Mouse (Mus musculus): ENCODE measurements around the gene Icmt.

The Icmt gene

DNA sequence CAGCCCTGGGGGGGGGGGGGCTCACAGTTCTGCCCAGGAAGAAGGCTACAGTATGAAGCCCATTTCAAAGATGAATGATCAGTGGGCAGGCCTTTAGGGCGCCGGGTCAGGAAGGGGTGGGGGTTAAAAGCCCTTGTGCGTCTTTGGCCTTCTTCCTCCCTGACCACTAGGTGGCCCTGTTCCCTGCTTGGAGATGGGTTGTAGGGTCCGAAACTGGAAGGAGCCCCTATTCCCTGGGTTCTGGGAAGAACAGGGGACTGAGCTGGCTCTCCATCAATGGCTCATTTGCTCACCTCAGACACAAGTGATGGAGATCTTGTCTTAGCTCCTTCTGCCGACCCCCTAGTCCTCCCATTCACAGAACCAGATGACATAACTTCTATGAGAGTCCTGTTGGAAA is 46.3 kb downstream of the Icmt start:
- DNase-seq = no peak

DNA sequence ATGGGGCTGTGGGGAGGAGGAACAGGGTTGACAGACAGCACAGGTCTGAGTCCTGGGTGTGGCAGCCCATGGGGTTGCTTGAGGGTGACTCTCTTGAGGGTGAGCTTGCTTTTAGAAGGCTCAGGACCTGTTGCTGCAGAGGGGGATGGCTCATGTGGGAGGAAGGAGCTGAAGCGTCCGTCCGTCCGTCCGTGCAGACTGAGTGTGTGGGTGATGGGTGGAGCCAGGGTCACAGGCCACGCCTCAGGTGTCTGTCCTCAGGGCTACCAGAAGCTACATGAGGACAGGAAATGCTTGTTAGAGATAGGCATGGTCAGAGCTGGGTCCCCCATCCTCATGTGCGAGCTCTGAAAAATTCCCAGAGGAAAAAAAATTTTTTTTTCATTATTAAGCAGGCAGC is 47.6 kb downstream of the Icmt start:
- no peak for DNase-seq

DNA sequence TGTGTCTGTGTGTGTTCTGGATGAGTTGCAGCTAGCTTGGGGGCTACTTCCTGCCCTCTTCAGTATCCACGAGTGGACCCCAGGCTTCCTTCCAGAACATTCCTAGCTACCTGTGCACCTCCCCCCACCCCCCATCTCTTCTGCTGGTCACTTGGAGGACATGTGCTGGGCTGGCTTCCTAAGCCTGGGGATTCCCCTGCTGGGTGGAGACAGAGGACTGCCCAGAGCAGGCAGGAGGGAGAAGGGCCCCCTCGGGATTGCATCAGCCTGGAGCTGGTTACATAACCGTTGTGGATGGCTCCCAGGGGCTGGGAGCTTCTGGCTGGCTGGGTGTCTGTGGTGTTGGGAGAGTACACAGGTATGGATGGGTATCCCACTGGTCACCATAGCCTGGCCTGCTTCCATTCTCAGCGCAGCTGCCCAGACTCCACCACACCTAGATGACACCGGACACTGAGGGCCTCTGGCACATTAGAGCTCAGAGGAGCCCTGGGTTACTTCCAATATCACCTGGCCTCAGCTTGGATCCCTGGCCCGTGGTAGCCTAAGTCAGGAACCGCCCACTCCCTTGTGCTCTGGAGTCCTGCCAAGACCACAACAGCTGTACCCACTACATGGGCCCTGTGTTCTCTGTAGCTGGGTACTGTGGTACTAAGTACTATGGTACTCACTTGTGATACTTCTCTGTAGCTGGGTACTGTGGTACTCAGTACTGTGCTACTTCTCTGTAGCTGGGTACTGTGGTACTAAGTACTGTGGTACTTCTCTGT is 48.3 kb downstream of the Icmt start:
- no peak for DNase-seq

DNA sequence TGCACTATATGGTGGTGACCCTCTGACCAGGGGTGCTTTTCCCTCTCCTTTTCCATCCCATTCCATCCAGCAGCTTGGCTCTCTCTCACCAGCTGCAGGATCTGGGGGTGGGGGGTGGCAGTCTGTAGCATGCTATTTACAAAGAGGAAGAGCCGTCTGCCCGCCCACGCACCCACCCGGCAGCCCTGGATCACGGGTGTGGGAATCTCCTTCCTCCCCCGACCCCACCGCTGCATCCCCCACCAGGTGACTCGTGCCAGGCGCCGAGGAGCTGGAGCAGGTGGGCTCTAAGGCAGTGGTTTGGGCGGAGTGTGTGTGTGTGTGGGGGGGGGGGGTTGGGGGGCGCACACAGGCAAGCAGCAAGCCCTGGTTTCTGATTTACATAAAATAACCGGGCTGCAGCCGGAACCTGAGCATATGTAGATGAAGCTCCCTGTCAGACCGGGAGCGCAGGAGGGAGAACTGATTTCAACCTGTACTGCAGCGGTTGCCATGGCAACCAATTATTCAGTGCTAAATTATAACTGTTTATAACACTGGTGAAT is 52.9 kb downstream of the Icmt start:
- no peak for DNase-seq

DNA sequence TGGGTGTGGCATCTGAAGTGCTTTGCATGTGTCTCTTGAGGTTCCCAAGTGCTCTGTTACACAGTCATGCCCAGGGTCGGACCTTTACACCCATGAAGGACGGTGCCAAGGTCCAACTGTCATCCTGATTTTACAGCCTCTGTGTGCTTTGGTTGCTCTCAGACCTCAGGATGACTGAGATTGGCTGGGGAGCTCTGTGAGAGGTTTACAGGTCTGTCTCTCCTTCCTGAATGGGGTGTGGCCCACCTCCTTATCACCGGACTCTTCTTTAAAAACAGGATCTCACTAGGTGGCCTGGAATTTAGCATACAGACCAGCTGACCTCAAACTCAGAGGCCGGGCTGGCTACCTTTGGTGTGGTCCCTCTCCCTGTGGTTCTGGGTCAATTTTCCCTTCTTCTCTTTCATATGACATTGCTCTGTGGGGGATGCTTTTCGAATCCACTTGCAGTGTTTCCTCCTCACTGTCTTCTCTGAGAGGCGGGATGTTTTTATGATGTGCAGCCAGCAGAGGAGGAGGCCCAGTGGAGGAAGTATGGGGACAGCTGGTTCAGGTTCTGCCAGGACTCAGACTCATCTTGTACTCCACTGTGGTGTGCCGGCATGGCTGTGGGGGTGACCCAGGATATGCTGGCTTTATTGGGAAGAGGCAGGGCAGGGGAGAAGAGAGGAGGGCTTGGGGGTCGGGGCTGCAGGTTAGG is 53.8 kb downstream of the Icmt start:
- no peak for DNase-seq

DNA sequence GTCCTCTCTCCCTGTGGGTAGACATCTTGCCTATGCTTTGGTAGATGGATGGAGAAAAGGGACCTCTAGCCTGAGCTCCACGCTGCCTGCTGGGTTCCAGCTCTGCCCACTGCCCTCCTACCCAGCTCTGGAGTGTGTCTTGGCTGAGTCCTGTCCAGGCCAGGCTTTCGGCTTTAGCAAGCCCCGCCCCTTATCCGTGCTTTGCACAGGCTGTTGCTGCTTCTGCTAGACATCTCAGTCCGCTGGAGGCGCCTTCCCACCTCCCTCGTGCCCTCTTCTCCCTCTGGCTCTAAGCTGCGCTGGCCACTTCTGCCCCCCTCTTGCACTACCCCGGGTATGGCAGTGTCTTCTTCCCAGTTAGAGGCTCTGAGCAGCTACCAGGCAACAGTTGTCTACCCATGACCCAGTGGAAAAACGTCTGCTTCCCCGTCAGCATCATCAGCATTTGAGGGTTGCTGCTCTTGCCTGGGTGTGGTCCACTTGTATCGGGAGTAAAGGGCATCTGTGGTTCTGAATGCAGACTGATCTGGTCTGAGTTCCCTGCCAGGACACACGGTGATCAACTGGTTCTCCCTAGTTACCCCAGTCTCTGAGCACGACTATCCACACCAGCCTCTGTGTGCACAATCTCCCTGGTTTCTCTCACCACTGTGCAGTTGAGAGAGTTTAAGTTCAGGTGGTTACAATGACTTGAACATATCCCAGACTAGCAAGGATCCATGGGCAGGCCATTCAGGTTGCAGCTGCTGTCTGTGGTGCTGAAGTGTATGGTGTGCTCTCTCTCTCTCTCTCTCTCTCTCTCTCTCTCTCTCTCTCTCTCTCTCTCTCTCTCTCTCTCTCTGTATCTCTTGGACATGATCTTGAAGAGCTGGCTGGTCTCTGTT is 54.6 kb downstream of the Icmt start:
- DNase-seq = no peak

DNA sequence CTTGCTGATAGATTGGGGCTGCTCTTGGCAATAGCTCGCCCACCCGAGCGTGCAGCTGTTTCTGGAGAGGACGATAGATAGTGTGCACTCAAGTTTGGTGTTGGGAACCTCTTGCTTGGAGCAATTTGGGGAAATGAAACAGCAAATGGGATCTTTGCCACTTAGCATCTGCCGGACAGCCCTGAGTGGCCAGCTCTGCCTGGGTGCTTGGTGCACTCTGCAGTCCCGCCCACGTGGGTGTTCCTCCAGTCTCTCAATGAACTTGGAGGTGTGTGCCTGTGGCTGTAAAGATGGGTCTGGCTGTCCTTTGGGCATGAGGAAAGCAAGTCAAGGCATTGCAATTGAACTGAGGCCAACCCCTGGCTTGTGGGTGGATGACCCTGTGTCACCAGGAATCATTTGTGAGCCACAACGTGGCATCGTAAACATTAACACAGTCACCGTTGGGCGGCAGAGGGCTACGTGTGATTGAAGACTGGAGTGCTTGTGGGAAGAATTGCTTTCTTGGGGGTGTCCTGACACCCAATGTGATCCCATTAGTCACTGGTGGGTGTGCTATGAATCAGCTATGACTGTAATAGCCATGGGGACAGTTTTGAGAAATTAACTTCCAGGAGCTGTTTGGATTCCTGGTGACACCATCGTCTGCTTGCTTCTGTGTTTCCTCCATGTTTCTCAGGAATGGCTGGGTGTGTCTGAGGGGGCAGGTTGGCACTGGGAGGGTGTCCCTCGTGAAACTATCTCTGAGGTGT is 57.0 kb downstream of the Icmt start:
- DNase-seq = no peak

DNA sequence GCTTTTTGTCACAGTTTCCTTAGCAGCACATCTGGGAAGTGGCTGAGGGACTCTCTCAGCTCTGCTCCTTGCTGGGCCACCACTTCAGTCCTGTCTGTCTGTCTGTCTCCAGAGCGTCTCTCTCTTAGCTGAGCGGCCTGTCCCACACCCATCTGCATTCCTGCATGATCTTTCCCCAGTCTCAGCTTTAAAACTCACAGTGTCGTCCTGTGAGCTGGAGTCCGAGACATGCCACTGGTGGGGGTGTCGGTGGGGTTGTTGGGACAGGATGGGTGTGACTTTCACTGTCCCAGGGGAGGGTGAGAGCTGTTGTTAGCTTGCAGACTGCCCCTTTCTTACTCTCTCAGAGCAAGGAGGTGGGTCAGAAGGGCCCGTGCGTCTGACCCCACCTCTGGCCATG is 58.6 kb downstream of the Icmt start:
- DNase-seq = no peak
